Mouse (Mus musculus) stomach, embryonic 14.5 days (tissue): ENCODE data around the gene Arap1. TPM values are rescaled to one million over a fixed set of nuclear protein-coding genes. Genes with fewer than 3 reads are reported as not detected.

Experiments used
- ATAC-seq: fragments of 200-750 bp; cut with Nextera tagmentation; 2 replicates; pipeline ENCODE4 v1.8.0; 2017; ENCODE audit warnings: low read depth, moderate TSS enrichment; ENCODE audit not compliant: insufficient number of reproducible peaks, insufficient read depth, low FRiP score
- H3K27ac ChIP-seq: fragments of 300-500 bp; sonication (generic); 2 replicates; pipeline ENCODE4 v1.5.1; 2014; ENCODE audit warnings: mild to moderate bottlenecking, low read length, moderate library complexity, mixed read lengths
- H3K27me3 ChIP-seq: fragments of 300-500 bp; sonication (generic); 2 replicates; pipeline ENCODE4 v1.6.1; 2014; ENCODE audit warnings: low read length, control low read depth, mixed read lengths; ENCODE audit not compliant: control insufficient read depth, insufficient read depth
- H3K36me3 ChIP-seq: fragments of 300-500 bp; sonication (generic); 2 replicates; pipeline ENCODE4 v1.6.1; 2014; ENCODE audit warnings: mild to moderate bottlenecking, control low read depth, low read length, moderate library complexity, mixed read lengths; ENCODE audit not compliant: control insufficient read depth, insufficient read depth
- H3K4me1 ChIP-seq: fragments of 300-500 bp; sonication (generic); 2 replicates; pipeline ENCODE4 v1.6.1; 2014; ENCODE audit warnings: low read length, control low read depth, mixed read lengths; ENCODE audit not compliant: control insufficient read depth, insufficient read depth
- H3K4me2 ChIP-seq: fragments of 300-500 bp; sonication (generic); replicated peaks from 2 replicates; pipeline ENCODE4 v1.6.1; 2014; ENCODE audit warnings: low read depth, low read length, control low read depth
- H3K4me3 ChIP-seq: fragments of 300-500 bp; sonication (generic); 2 replicates; pipeline ENCODE4 v1.5.1; 2014; ENCODE audit warnings: low read depth, low read length, control low read depth
- H3K9ac ChIP-seq: fragments of 300-500 bp; sonication (generic); replicated peaks from 2 replicates; pipeline ENCODE4 v1.6.1; 2014; ENCODE audit warnings: low read depth, mild to moderate bottlenecking, control low read depth, low read length, moderate library complexity, mixed read lengths
- H3K9me3 ChIP-seq: fragments of 300-500 bp; sonication (generic); 2 replicates; pipeline ENCODE4 v1.6.1; 2016; ENCODE audit warnings: low read depth, low read length, control low read depth; ENCODE audit not compliant: control insufficient read depth
- WGBS: fragments of 180-500 bp; shearing (Covaris S2); extraction: QIAGEN DNeasy Blood & Tissue Kit; methylation state at CpG from one replicate; pipeline ENCODE4 v1.1.7; 2014; 5-methylcytosine and 5-hydroxymethylcytosine counted together
- polyA plus RNA-seq: library from polyadenylated mRNA; unstranded; fragments of >200 nt; fragmentation: Nextera tagmentation; extraction: Ambion mirVana; gene quantifications from 2 replicates; pipeline ENCODE4 v1.2.1, GENCODE M21; 2014

The Arap1 gene
- polyA plus RNA-seq, 1 experiment from 2014 or later, result 131 TPM

- WGBS, result 35% methylated on average over 4 of the region's 4 CpGs
- H3K27ac ChIP-seq, result peak overlapping the region; percentile 2; the same call in 1 of the 2 replicates
- ATAC-seq, result no peak
These were observed 66.3 kb downstream of the Arap1 start for GRCm38 (mm10) chr7:101414209-101414608.

GRCm38 (mm10) chr7:101414661-101415511 lies 67.0 kb downstream of the Arap1 start:
- H3K36me3 ChIP-seq, result peaks cover 23% of the 10 kb centered on the region
- no peaks in the 10 kb centered on the region for H3K9me3 ChIP-seq
- peak overlapping the region; percentile 2; the same call in 1 of the 2 replicates for H3K27ac ChIP-seq
- no peaks in the 10 kb centered on the region for H3K27me3 ChIP-seq
- no peak overlapping the region for H3K4me3 ChIP-seq
- H3K4me1 ChIP-seq, result peaks cover 20% of the 10 kb centered on the region; the same call in 1 of the 2 replicates
- H3K9ac ChIP-seq, result no peak overlapping the region
- 29% methylated on average over 7 of the region's 7 CpGs for WGBS
- H3K4me2 ChIP-seq, result no peak overlapping the region
- peak; percentile 60 for ATAC-seq

More at GRCm38 (mm10) chr7:101414209-101414608, 66.3 kb downstream of the Arap1 start:
- H3K4me2 ChIP-seq, result no peak overlapping the region
- H3K4me1 ChIP-seq, result peaks cover 20% of the 10 kb centered on the region; the same call in 1 of the 2 replicates
- H3K4me3 ChIP-seq, result no peak overlapping the region
- H3K36me3 ChIP-seq, result peaks cover 26% of the 10 kb centered on the region
- no peaks in the 10 kb centered on the region for H3K9me3 ChIP-seq
- no peaks in the 10 kb centered on the region for H3K27me3 ChIP-seq
- H3K9ac ChIP-seq, result no peak overlapping the region

GRCm38 (mm10) chr7:101415512-101416100 lies 67.7 kb downstream of the Arap1 start:
- Histone ChIP-seq H3K36me3 (peaks cover 23% of the 10 kb centered on the region), H3K27me3 (no peaks in the 10 kb centered on the region), H3K4me2 (no peak overlapping the region), H3K4me1 (peaks cover 20% of the 10 kb centered on the region; the same call in 1 of the 2 replicates), H3K9ac (no peak overlapping the region), H3K27ac (0 out of 2 replicates have a peak overlapping the region, but pooled peaks have one; percentile 0), H3K9me3 (no peaks in the 10 kb centered on the region), H3K4me3 (no peak overlapping the region)
- ATAC-seq, result no peak; the same call in 1 of the 2 replicates
- WGBS, result 33% methylated on average over 8 of the region's 8 CpGs

GRCm38 (mm10) chr7:101416391-101416790 lies 68.5 kb downstream of the Arap1 start:
- ATAC-seq, result 0 out of 2 replicates have a peak, but pooled peaks have one; percentile 12
- Histone ChIP-seq H3K36me3 (peaks cover 17% of the 10 kb centered on the region), H3K4me2 (no peak overlapping the region), H3K9ac (no peak overlapping the region), H3K27ac (no peak overlapping the region), H3K4me3 (no peak overlapping the region), H3K9me3 (no peaks in the 10 kb centered on the region), H3K4me1 (peaks cover 20% of the 10 kb centered on the region; the same call in 1 of the 2 replicates), H3K27me3 (no peaks in the 10 kb centered on the region)
- 37% methylated on average over 5 of the region's 5 CpGs for WGBS

- H3K4me2 ChIP-seq, result no peak overlapping the region
- H3K4me3 ChIP-seq, result no peak overlapping the region
- H3K36me3 ChIP-seq, result no peaks in the 10 kb centered on the region
- 4% methylated on average over 27 of the region's 27 CpGs for WGBS
- H3K27ac ChIP-seq, result no peak overlapping the region
- H3K9me3 ChIP-seq, result no peaks in the 10 kb centered on the region
- H3K4me1 ChIP-seq, result peaks cover 18% of the 10 kb centered on the region; the same call in 1 of the 2 replicates
- no peak for ATAC-seq
- no peaks in the 10 kb centered on the region for H3K27me3 ChIP-seq
- no peak overlapping the region for H3K9ac ChIP-seq
These were observed 71.3 kb downstream of the Arap1 start for GRCm38 (mm10) chr7:101419013-101419770.

GRCm38 (mm10) chr7:101421529-101421928 lies 73.7 kb downstream of the Arap1 start, which contains the start of gene Pde2a:
TSS of gene Pde2a (plus strand) at chr7:101421691.
- 26% methylated on average over 6 of the region's 6 CpGs for WGBS
- no peak within 1 kb of the TSS for H3K4me3 ChIP-seq
- no peaks in the 10 kb centered on the region for H3K36me3 ChIP-seq
- H3K9me3 ChIP-seq, result no peaks in the 10 kb centered on the region
- no peak within 1 kb of the TSS for H3K27ac ChIP-seq
- H3K9ac ChIP-seq, result no peak within 1 kb of the TSS
- H3K27me3 ChIP-seq, result no peaks in the 10 kb centered on the region
- H3K4me2 ChIP-seq, result no peak within 1 kb of the TSS
- H3K4me1 ChIP-seq, result no peaks in the 10 kb centered on the region
- ATAC-seq, result no peak

- no peaks in the 10 kb centered on the region for H3K4me1 ChIP-seq
- H3K9ac ChIP-seq, result no peak overlapping the region
- ATAC-seq, result no peak
- no peak overlapping the region for H3K4me2 ChIP-seq
- no peaks in the 10 kb centered on the region for H3K9me3 ChIP-seq
- no peaks in the 10 kb centered on the region for H3K36me3 ChIP-seq
- WGBS, result 27% methylated on average over 3 of the region's 3 CpGs
- H3K27me3 ChIP-seq, result no peaks in the 10 kb centered on the region
- H3K27ac ChIP-seq, result no peak overlapping the region
- no peak overlapping the region for H3K4me3 ChIP-seq
These were observed 74.2 kb downstream of the Arap1 start for GRCm38 (mm10) chr7:101422069-101422468.

- Histone ChIP-seq H3K27me3 (no peaks in the 10 kb centered on the region), H3K4me3 (no peak overlapping the region), H3K4me1 (no peaks in the 10 kb centered on the region), H3K27ac (no peak overlapping the region), H3K9ac (no peak overlapping the region), H3K9me3 (no peaks in the 10 kb centered on the region), H3K4me2 (no peak overlapping the region), H3K36me3 (no peaks in the 10 kb centered on the region)
- no peak for ATAC-seq
- 79% methylated on average over 8 of the region's 8 CpGs for WGBS
These were observed 74.8 kb downstream of the Arap1 start for GRCm38 (mm10) chr7:101422646-101423045.
